Mouse (Mus musculus) testis, postnatal 10 days (tissue): ENCODE results near the gene BC037034.
"Not testable (repeated sequence)": the region's sequence is repeated elsewhere in the genome, so short reads cannot be mapped to it uniquely, and the experiment has no call there.

Source experiments
- DNase-seq: peaks from one replicate; pipeline ENCODE4 v3.0.0; 2021; ENCODE audit warnings: low spot score

The BC037034 gene

DNA sequence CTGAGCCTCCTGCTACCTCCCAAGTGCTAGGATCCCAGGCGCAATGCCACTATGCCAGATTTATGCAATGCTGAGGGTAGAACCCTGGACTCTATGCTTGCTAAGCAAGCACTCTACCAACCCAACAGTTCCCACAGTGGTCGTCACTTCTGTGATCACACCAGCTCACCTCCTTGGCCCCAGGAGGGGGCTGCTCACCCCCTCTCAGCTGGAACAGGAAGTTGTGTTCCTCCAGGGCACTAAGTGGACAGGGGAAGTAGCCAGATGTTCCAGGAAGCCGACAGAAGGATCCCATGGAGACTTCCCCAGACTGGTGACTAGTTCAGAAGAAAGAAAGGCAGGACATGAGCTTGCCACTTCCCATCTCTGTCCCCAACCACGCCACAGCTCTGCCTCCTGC lies 1.8 kb downstream of the BC037034 start:
- no peak for DNase-seq

DNA sequence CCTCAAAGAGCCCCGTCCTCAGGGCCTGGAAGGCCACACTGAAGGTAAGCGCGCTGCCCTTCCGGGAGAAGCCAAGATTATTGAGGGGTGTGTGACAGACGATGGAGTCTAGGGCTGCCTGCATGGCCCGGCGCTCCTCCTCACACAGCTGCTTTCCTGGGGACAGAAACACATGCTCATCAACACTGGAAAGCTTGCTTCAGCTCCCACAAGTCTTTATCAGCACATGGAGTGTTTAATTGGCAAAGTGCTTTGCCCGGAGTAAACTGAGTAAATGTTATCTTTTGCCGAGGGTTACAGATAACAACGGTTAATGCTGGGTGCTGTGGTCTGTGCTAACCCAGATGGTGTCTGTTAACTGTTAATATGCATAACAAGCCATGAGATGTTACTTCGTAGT lies 3.0 kb downstream of the BC037034 start:
- DNase-seq: no peak

DNA sequence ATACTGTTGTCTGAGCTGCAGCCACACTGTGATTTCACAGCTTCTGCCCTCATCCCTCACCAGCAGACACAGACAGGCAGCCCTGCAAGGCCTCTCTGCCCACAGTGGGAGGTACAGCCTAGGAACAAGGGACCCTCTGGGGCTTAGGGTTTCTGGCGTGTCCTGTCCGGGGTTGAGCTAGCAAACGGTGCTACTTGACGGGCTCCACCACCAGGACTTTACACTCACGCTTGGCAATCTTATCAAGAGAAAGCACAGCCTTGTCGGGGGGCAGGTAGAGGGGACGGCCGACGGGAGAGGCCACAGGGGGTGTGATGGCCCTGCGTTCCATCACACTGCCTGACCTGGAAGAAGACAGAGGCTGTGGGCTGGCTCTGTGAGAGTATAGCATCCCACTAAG lies 3.8 kb downstream of the BC037034 start:
- no peak for DNase-seq

DNA sequence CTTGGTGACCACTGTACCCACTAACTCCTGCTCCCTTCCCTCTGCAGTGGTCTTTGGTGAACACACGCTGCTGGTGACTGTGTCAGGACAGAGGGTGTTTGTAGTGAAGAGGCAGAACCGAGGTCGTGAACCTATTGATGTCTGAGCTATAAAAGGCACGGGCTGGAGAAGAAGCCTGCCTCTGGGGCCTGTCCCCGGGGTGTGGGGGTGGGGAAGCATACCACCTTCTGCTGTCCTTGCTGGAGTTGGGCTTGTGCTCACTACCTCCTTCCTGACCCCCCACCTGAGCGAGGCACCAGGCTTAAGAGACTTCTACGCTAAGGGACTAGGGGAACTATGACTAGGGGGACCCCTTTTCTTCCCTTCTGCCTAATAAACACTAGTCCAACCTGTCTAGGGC lies 4.8 kb downstream of the BC037034 start:
- DNase-seq: no peak

DNA sequence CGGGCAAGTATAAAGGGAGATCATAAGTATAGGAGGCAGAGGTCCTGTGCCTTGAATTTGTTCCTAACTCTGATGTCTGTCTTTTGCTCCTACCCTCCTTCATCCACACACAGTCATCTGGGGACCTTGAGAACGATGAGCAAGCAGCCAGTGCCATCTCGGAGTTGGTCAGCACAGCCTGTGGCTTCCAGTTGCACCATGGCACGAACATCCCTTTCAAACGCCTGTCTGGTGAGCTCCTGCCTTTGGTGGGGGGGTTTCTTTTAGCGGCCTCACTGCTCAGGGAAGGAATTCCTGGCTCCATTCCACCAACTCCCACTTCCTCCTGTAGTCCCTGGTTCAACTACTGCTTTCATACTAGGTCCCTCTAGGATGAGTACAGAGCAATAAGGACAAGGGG lies 5.3 kb downstream of the BC037034 start:
- no peak for DNase-seq

DNA sequence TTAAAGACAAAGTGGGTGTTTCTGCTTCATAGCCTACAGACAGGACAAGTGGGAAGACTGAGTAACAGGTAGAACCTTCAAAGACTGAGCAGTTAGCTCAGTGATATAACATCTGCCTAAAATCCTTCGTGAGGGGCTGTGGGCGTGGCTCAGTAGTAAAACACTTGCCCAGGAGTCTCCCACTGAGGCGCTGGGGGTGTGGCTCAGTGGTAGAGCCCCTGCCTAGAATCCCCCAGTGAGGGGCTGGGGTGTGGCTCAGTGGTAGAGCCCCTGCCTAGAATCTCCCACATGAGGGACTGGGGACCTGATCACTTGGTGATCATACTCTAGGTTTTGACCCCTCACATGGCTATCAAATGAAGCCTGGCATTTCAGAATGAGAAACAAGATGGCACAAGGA lies 5.8 kb downstream of the BC037034 start:
- DNase-seq: no peak

DNA sequence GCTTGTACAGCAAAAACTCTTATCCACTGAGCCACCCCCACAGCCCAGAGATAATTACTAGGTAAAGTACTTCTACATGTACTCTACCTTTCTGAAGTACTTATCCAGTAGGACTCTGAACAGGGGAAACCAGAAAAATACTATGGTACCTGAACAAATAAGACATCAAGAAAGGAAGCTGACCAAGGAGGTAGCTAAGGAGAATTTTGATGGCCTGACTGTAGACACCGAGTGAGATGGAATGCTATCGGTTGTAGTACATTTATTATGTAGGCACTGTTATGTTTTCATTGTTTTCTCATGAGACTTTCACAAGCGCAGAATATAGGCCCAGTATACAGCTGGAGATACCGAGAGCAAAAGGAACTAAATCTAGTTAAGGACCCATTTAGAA lies 6.3 kb downstream of the BC037034 start:
- DNase-seq: no peak

DNA sequence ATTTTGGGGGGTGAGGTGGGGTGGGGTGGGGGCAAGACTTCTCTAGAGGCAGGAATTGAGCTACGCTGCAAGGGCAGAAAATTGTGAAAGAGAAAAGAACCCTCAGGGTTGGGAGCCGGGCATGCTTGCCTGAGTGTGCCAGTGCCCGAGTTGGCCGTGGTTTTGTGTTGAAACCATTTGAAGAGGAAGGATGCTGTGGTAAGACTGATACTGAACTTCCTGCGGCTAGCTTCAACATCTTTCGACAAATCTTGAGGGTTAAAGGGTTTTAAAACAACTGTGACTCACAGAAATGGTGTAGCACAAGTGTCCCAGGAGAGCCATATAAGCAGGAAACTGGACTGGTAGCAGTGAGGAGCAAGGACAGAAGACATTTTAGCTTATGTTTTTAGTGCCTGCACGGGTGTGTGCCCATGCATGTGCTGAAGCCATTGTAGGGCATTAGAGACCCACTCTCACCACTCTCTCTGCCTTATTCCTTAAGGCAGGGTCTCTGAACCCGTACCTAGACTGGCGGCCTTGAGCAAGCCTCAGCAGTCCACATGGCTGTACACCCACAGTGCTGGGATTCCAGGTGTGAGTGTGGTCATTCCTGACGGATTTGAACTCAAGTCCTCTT lies 6.8 kb downstream of the BC037034 start:
- DNase-seq: no peak

DNA sequence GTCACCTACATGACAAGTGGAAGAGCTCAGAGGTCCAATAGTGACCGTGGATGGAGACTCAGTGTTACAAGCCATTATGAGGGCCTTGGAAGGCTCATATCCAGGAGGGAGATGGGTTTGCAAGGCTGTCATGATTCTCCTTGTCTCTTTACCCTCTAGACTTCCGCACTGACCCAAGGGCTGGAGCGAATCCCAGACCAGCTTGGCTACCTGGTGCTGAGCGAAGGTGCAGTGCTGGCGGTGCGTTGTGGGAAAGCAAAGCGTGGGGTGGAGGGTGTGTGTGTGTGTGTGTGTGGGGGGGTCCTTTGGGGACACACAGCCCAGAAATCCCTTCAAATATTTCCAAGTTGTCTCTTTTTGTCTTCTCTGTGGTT lies 7.8 kb downstream of the BC037034 start:
- DNase-seq: no peak

DNA sequence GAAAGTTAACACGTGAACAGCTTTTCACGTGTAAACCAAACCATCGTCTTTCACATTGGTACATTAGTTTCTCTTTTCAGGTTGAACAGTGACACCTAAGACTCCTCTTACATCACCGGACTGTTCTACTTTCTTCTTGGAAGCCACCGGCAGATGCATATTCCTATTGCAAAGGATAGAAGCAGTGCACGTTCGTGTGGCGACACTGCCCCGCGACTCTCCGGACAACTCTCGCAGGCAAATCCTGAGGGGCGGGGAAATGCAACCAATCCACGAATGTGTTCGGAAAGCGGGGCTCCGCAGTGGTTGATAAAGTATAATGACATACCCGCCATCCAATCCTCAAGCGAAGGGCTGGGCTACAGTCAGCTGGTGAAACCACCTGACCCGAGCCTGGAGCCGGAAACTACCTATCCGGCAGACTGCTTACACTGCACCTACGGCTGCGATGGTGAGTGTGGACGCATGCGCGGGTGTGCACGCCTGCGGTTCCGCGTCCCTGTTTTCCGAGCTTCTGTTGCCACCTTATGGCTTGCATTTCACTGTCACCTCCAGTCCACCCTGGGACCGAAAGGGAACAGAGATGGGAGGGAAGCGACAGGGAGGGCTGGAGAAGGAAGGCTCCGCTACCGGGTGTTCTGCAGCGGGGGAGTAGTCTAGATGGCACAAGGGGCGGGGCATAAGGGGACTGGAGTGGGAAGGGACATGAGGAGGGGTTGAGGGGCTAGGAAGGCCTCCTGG lies 8.3 kb downstream of the BC037034 start, which contains the start of gene Lamtor4:
TSS of gene Lamtor4 (plus strand) at position 130 of the 741 bp plus-strand sequence.
- peak; percentile 91 for DNase-seq

DNA sequence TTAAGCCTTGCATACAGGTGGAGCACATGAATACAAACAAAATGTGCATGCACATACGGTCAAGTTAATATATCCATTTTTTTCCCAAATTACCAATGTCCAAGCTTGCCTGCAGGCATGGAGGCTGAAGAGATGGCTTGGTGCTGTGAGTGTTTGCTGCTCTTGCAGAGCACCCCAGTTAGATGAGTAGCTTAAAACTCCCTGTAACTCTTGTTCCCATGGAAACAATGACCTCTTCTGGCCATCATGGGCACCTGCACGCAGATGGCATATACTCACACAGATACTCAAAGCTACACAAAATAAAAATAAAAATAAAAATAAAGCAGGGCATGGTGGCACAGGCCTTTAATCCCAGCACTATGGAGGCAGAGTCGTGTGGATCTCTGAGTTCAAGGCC lies 10.8 kb downstream of the BC037034 start:
- DNase-seq: no peak

DNA sequence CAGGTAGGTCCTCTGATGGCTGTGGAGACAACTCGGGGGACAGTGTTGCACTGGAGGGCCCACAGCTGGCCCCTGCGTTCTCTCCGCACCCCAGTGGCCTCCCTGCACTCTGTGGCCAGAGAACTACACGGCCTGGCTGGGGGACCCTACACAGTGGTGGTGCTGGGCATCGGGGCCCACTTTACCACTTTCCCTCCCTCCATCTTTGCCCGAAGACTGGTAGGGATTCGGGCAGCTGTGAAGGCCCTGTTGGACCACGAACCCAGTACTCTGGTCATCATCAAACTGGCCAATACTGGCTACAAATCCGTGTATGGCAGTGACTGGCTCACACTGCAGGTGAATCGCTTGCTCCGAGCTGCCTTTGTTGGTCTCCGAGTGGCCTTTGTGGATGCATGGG lies 12.7 kb downstream of the BC037034 start:
- no peak for DNase-seq

DNA sequence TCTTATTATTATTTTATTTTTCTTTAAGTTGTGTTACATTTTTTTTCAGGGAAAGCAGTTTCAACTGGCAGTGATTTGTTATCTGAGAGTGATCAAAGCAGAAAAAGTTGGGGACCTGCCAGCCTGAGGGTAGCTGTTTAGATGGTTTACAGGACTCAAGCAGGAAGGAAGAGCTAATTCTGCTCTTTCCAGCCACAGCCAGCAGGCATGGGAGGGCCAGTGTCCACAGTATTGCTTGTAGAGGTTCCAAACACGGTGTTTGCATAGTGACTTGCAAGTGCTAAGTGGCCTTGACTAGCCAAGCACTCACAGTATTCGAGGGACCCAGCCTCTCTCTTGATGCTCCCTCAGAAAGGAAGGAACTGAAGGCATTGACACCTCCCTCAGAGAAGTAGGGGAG lies 22.3 kb downstream of the BC037034 start:
- no peak for DNase-seq

DNA sequence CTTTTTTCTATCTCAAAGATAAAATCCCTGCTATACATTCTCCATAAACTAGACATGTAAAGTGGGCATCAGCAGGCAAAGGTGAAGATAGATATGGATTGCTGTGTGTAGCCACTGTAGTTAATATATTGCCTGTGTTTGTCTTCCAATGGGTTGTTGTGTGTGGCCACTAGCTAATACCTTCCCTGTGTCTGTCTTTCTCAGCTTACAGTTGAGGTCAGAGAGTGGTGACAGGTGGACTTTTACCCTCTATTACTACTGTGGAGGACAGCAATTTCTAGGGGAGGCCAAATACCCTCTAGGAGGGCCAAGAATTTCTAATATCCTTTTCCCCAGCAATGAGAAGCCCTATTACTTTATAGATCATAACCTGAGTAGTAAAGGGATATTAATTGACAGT lies 29.6 kb downstream of the BC037034 start:
- no peak for DNase-seq

DNA sequence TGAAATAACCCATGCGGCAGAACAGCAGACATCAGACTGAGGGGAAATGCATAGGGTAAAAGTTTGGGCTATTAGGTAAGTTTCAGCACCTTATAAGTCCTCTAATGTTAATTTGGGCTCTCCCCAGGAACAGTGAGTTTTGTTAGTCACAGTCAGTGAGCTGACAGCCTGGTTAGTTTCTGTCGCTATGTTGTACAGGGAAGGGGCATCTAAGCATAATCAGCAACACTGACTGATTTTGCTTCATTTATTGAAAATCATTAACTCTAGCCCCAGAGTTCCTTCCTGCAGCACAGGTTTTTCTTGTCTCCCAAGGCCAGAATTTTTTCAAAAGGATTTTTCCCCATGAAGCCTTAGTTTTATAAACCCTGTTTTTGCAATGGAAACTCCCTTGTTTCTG lies 30.1 kb downstream of the BC037034 start:
- DNase-seq: no peak

DNA sequence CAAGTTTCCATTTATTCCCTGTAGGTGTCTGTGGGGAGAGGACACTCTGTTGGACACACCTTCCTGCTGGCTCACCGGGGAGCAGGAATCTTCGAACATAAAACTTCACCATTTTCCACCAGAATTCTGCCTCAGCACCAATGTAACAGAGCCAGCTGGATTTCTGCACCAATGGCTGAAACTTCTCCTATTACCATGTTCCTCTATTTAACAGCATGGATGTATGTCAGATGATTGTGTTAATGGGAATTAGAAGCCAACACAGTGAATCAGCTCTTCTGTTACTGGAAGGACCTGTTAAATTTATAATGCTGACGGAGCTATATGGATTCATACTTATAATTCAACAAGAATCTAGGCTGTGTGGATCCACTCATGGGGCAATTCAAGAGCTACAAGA lies 34.3 kb downstream of the BC037034 start:
- no peak for DNase-seq

DNA sequence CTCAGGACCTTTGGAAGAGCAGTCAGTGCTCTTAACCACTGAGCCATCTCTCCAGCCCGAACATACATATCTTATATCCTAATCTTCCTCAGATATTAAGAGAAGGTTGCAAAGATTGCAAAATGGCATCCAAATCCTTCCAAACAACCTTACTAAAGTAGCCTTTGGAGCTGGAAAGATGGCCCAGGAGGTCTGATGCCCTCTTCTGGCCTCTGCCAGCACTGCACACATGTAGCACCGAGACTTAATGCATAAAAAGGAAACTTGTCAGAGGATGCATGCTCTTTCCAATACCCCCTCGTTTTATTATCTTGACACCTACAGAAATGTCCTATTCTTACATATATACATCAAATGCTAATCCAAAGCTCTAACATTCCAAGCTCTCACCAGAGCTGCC lies 35.8 kb downstream of the BC037034 start:
- peak; percentile 63 for DNase-seq

DNA sequence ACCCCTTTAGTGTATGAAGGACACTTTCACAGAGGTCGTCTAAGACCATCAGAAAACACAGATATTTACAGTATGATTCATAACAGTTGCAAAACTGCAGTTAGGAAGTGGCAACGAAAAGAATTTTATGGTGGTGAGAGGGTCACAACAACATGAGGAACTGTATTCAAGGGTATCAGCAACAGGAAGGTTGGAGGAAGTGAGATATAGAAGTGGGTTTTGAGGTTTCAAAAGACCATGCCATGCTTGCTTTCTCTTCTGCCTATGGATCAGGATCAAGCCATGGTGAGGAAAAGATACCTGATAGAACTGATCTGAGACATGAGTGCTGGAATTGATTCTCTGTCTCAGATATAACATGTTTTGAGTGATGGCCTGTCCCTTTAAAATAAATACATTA lies 36.5 kb downstream of the BC037034 start:
- no peak for DNase-seq

DNA sequence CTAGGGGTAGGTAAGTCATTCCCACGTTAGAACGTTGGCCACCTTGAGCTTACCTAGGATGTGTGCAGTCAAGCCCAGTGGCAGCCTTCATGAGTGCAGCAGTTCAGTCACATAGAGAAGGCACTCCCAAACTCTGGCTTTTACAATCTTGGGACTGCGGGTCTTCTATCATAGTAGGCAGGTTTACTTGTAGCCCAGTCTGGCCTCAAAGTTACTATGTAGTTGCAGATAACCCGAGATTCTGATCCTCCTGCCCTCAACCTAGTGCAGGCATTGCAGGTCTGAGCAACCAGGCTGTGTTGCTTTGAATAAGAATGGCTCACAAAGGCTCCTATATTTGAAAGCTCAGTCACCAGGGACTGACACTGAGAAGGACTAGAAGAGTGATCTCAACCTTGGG lies 37.3 kb downstream of the BC037034 start:
- DNase-seq: no peak

DNA sequence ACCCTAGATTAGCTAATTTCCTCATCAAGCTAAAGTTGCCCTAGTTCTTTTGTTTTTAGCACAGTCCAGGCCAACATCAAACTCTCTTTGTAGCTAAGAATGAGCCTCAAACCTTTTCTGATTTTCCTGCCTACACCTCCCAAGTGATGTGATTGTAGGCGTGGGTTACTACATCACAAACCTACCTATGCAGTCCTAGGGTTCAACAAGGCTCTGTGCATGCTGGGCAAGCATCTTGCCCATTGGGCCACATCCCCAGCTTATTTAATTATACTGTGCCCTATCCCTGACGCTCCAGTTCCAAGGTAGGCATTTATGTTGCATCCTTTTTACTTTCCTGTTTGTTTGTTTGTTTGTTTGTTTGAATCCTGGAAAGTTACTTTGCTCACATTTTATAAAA lies 38.1 kb downstream of the BC037034 start, which contains the start of gene Nxpe5:
TSS of gene Nxpe5 (plus strand) at position 199 of the 400 bp plus-strand sequence.
- DNase-seq: no peak

DNA sequence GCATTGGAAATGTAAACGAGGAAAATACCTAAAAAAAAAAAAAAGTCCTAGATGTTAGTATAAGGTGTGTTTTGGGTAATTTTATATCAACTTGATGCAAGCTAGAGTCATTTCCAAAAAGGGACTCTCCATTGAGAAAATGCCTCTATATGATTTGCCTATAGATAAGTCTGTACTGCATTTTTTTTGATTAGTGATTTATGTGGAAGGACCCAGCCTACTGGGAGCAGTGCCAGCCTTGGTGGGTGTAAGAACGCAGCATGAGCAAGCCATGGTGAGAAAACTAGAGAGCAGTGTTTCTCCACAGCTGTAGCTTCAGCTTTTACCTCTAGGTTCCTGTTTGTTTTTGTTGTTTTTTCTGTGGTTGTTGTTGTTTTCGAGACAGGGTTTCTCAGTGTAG lies 40.5 kb downstream of the BC037034 start:
- no peak for DNase-seq

DNA sequence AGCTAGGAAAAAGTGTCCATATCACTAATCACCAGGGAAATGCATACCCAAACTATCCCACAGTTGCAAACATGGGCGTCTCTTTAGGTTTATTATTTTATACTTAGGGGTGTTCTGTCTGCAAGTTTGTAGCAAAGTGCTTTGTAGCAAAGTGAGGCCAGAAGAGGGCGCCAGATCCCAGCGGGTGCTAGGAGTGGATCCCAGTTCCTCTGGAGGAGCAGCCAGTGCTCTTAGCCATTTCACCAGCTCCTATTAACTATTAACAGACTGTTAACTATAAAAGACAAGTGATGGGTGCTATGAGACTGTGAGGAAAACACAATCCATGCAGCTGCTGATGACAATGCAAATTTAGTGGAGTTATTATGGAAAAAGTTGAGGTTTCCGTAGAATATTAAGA lies 41.7 kb downstream of the BC037034 start:
- DNase-seq: peak; percentile 95

DNA sequence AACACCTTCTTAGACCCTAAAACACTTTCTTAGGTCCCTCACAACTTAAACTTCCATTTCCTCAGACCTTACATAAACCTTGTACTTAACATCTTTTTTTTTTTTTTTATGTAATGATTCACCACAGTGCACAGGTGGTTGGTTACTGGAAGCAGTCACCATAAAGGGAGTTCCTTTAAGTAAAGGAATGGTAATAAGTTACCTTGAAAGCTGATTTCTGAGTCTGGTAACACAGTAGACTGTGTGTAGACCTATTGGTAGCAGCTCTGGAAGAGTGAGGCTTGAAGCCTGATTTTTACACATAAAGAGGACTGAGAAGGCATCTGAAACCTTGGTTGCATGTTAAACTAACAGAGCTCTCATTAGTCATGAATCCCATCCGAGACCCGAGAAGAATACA lies 44.0 kb downstream of the BC037034 start:
- no peak for DNase-seq

DNA sequence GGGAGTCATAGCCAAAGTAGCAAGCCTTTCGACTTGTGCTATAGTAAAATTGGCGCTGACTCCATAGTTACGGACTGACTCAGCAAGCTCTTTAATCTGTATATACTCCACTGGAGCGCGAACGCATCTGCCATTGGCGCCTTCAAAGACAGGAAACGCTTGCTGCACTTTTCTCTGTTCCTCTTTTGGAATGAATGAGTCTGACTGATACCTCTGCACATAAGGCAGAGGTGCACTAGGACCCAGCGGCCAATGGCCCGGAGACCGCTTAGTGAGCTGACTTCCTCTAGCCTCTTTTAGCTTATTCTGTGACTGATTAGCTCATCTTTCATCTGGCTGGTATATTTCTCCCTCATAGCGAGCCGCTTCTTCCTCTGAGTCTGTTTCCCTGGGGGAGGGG lies 47.2 kb downstream of the BC037034 start:
- DNase-seq: not testable (repeated sequence)
